Mouse (Mus musculus) heart, postnatal 0 days (tissue): ENCODE measurements around the gene Fam193a. TPM values are rescaled to one million over a fixed set of nuclear protein-coding genes. Genes with fewer than 3 reads are reported as not detected.
A peak's percentile ranks its signal among the peaks of the same experiment; 100 is the strongest.

Source experiments
- ATAC-seq: fragments of 200-750 bp; cut with Nextera tagmentation; 2 replicates; pipeline ENCODE4 v1.8.0; 2017; ENCODE audit warnings: low read depth, moderate number of reproducible peaks, moderate library complexity; ENCODE audit not compliant: insufficient read depth
- DNase-seq: peaks from one replicate; pipeline ENCODE4 v3.0.0-alpha.2; 2016; ENCODE audit warnings: low spot score
- H3K27ac ChIP-seq: fragments of 300-500 bp; sonication (generic); 2 replicates; pipeline ENCODE4 v1.5.1; 2014; ENCODE audit warnings: low read depth, mild to moderate bottlenecking
- H3K27me3 ChIP-seq: fragments of 300-500 bp; sonication (generic); 2 replicates; pipeline ENCODE4 v1.6.1; 2014; ENCODE audit warnings: low read length, mixed read lengths; ENCODE audit not compliant: control insufficient read depth, insufficient read depth
- H3K36me3 ChIP-seq: fragments of 300-500 bp; sonication (generic); replicated peaks from 2 replicates; pipeline ENCODE4 v1.6.1; 2014; ENCODE audit warnings: low read length, mixed read lengths; ENCODE audit not compliant: control insufficient read depth, insufficient read depth
- H3K4me1 ChIP-seq: fragments of 300-500 bp; sonication (generic); 2 replicates; pipeline ENCODE4 v1.6.1; 2014; ENCODE audit warnings: antibody characterized with exemption; ENCODE audit not compliant: control insufficient read depth, insufficient read depth
- H3K4me2 ChIP-seq: fragments of 300-500 bp; sonication (generic); 2 replicates; pipeline ENCODE4 v1.6.1; 2014; ENCODE audit warnings: low read depth, mild to moderate bottlenecking, low read length, moderate library complexity
- H3K4me3 ChIP-seq: fragments of 300-500 bp; sonication (generic); 2 replicates; pipeline ENCODE4 v1.5.1; 2014; ENCODE audit warnings: low read depth, low read length
- H3K9ac ChIP-seq: fragments of 300-500 bp; sonication (generic); replicated peaks from 2 replicates; pipeline ENCODE4 v1.6.1; 2014; ENCODE audit warnings: low read depth, low read length, mixed read lengths
- H3K9me3 ChIP-seq: fragments of 300-500 bp; sonication (generic); replicated peaks from 2 replicates; pipeline ENCODE4 v1.6.1; 2016; ENCODE audit warnings: low read length; ENCODE audit not compliant: control insufficient read depth
- CTCF ChIP-seq: IDR thresholded peaks from 2 replicates; pipeline ENCODE4 v1.5.1; 2016; ENCODE audit warnings: antibody characterized with exemption, control low read depth, low read depth
- EP300 ChIP-seq: IDR thresholded peaks from 2 replicates; pipeline ENCODE4 v1.6.1; 2016; ENCODE audit warnings: antibody characterized with exemption, low read depth
- WGBS: fragments of 180-500 bp; shearing (Covaris S2); extraction: QIAGEN DNeasy Blood & Tissue Kit; methylation state at CpG from one replicate; pipeline ENCODE4 v1.1.7; 2014; 5-methylcytosine and 5-hydroxymethylcytosine counted together
- polyA plus RNA-seq: library from polyadenylated mRNA; unstranded; fragments of >200 nt; fragmentation: Nextera tagmentation; extraction: Ambion mirVana; gene quantifications from 2 replicates; pipeline ENCODE4 v1.2.1, GENCODE M21; 2015
- total RNA-seq: library from RNA; depleted of rRNA; stranded (reverse); fragments of >200 nt; gene quantifications from 2 replicates; pipeline ENCODE4 v1.2.3, GENCODE M21; 2014; ENCODE audit warnings: low replicate concordance

Fam193a gene
- total and polyA plus RNA-seq, 2 experiments from 2014 or later, result 5.4 to 31.0 TPM

GRCm38 (mm10) chr5:34501588-34501987 is 131.9 kb downstream of the Fam193a start:
- Histone ChIP-seq H3K27me3 (no peaks in the 10 kb centered on the region), H3K4me2 (no peak overlapping the region), H3K9ac (no peak overlapping the region), H3K36me3 (peaks cover 27% of the 10 kb centered on the region), H3K27ac (no peak overlapping the region), H3K4me3 (no peak overlapping the region), H3K9me3 (no peaks in the 10 kb centered on the region), H3K4me1 (no peaks in the 10 kb centered on the region)
- ATAC-seq, result no peak
- DNase-seq, result no peak
- 70% methylated on average over 3 of the region's 3 CpGs for WGBS
- TF ChIP-seq CTCF (no peak), EP300 (no peak)

GRCm38 (mm10) chr5:34502411-34502810 is 132.7 kb downstream of the Fam193a start:
- no peak for TF ChIP-seq CTCF
- no peak for TF ChIP-seq EP300
- no peak overlapping the region for H3K27ac ChIP-seq
- no peak for DNase-seq
- H3K36me3 ChIP-seq, result peaks cover 27% of the 10 kb centered on the region
- H3K9ac ChIP-seq, result no peak overlapping the region
- 83% methylated on average over 1 of the region's 1 CpGs for WGBS
- no peak for ATAC-seq
- no peaks in the 10 kb centered on the region for H3K27me3 ChIP-seq
- no peaks in the 10 kb centered on the region for H3K9me3 ChIP-seq
- no peak overlapping the region for H3K4me3 ChIP-seq
- no peak overlapping the region for H3K4me2 ChIP-seq
- no peaks in the 10 kb centered on the region for H3K4me1 ChIP-seq

- H3K4me1 ChIP-seq, result no peaks in the 10 kb centered on the region
- DNase-seq (no peak), ATAC-seq (no peak)
- TF ChIP-seq CTCF (no peak), EP300 (no peak)
- H3K4me3 ChIP-seq, result no peak overlapping the region
- H3K27me3 ChIP-seq, result no peaks in the 10 kb centered on the region
- no peaks in the 10 kb centered on the region for H3K9me3 ChIP-seq
- no peak overlapping the region for H3K4me2 ChIP-seq
- peaks cover 27% of the 10 kb centered on the region for H3K36me3 ChIP-seq
- no peak overlapping the region for H3K9ac ChIP-seq
- WGBS, result 61% methylated on average over 6 of the region's 6 CpGs
- no peak overlapping the region for H3K27ac ChIP-seq
These were observed 133.1 kb downstream of the Fam193a start for GRCm38 (mm10) chr5:34502821-34503220.

GRCm38 (mm10) chr5:34512486-34512885 is 142.8 kb downstream of the Fam193a start:
- Histone ChIP-seq H3K27ac (no peak overlapping the region), H3K4me1 (peaks cover 8% of the 10 kb centered on the region; the same call in 1 of the 2 replicates), H3K9me3 (no peaks in the 10 kb centered on the region), H3K4me3 (no peak overlapping the region), H3K9ac (no peak overlapping the region), H3K36me3 (no peaks in the 10 kb centered on the region), H3K27me3 (no peaks in the 10 kb centered on the region), H3K4me2 (peak overlapping the region; percentile 76; the same call in 1 of the 2 replicates)
- TF ChIP-seq EP300 (no peak), CTCF (no peak)
- no peak for DNase-seq
- WGBS, result 88% methylated on average over 3 of the region's 3 CpGs
- no peak for ATAC-seq

- H3K4me1 ChIP-seq, result peaks cover 8% of the 10 kb centered on the region; the same call in 1 of the 2 replicates
- WGBS, result 2% methylated on average over 59 of the region's 64 CpGs
- ATAC-seq (peak; percentile 99), DNase-seq (peak; percentile 95)
- H3K4me2 ChIP-seq, result peak within 1 kb of the TSS; percentile 76
- H3K27ac ChIP-seq, result no peak within 1 kb of the TSS
- H3K9me3 ChIP-seq, result no peaks in the 10 kb centered on the region
- peak within 1 kb of the TSS; percentile 60 for H3K4me3 ChIP-seq
- H3K27me3 ChIP-seq, result no peaks in the 10 kb centered on the region
- H3K36me3 ChIP-seq, result no peaks in the 10 kb centered on the region
- TF ChIP-seq EP300 (no peak), CTCF (no peak)
- peak within 1 kb of the TSS; percentile 68 for H3K9ac ChIP-seq
These were observed 143.9 kb downstream of the Fam193a start, which contains the start of gene Tnip2 for GRCm38 (mm10) chr5:34513466-34514217. Gene Tnip2 (minus strand): TSS chr5:34513991.
